Mouse (Mus musculus) heart, postnatal 0 days (tissue): ENCODE measurements around the gene Map2k2. TPM values are rescaled to one million over a fixed set of nuclear protein-coding genes. Genes with fewer than 3 reads are reported as not detected.
A peak's percentile ranks its signal among the peaks of the same experiment; 100 is the strongest.

Source experiments
- ATAC-seq: fragments of 200-750 bp; cut with Nextera tagmentation; 2 replicates; pipeline ENCODE4 v1.8.0; 2017; ENCODE audit warnings: low read depth, moderate number of reproducible peaks, moderate library complexity; ENCODE audit not compliant: insufficient read depth
- DNase-seq: peaks from one replicate; pipeline ENCODE4 v3.0.0-alpha.2; 2016; ENCODE audit warnings: low spot score
- H3K27ac ChIP-seq: fragments of 300-500 bp; sonication (generic); 2 replicates; pipeline ENCODE4 v1.5.1; 2014; ENCODE audit warnings: low read depth, mild to moderate bottlenecking
- H3K27me3 ChIP-seq: fragments of 300-500 bp; sonication (generic); 2 replicates; pipeline ENCODE4 v1.6.1; 2014; ENCODE audit warnings: low read length, mixed read lengths; ENCODE audit not compliant: control insufficient read depth, insufficient read depth
- H3K36me3 ChIP-seq: fragments of 300-500 bp; sonication (generic); replicated peaks from 2 replicates; pipeline ENCODE4 v1.6.1; 2014; ENCODE audit warnings: low read length, mixed read lengths; ENCODE audit not compliant: control insufficient read depth, insufficient read depth
- H3K4me1 ChIP-seq: fragments of 300-500 bp; sonication (generic); 2 replicates; pipeline ENCODE4 v1.6.1; 2014; ENCODE audit warnings: antibody characterized with exemption; ENCODE audit not compliant: control insufficient read depth, insufficient read depth
- H3K4me2 ChIP-seq: fragments of 300-500 bp; sonication (generic); 2 replicates; pipeline ENCODE4 v1.6.1; 2014; ENCODE audit warnings: low read depth, mild to moderate bottlenecking, low read length, moderate library complexity
- H3K4me3 ChIP-seq: fragments of 300-500 bp; sonication (generic); 2 replicates; pipeline ENCODE4 v1.5.1; 2014; ENCODE audit warnings: low read depth, low read length
- H3K9ac ChIP-seq: fragments of 300-500 bp; sonication (generic); replicated peaks from 2 replicates; pipeline ENCODE4 v1.6.1; 2014; ENCODE audit warnings: low read depth, low read length, mixed read lengths
- H3K9me3 ChIP-seq: fragments of 300-500 bp; sonication (generic); replicated peaks from 2 replicates; pipeline ENCODE4 v1.6.1; 2016; ENCODE audit warnings: low read length; ENCODE audit not compliant: control insufficient read depth
- CTCF ChIP-seq: IDR thresholded peaks from 2 replicates; pipeline ENCODE4 v1.5.1; 2016; ENCODE audit warnings: antibody characterized with exemption, control low read depth, low read depth
- EP300 ChIP-seq: IDR thresholded peaks from 2 replicates; pipeline ENCODE4 v1.6.1; 2016; ENCODE audit warnings: antibody characterized with exemption, low read depth
- WGBS: fragments of 180-500 bp; shearing (Covaris S2); extraction: QIAGEN DNeasy Blood & Tissue Kit; methylation state at CpG from one replicate; pipeline ENCODE4 v1.1.7; 2014; 5-methylcytosine and 5-hydroxymethylcytosine counted together
- polyA plus RNA-seq: library from polyadenylated mRNA; unstranded; fragments of >200 nt; fragmentation: Nextera tagmentation; extraction: Ambion mirVana; gene quantifications from 2 replicates; pipeline ENCODE4 v1.2.1, GENCODE M21; 2015
- total RNA-seq: library from RNA; depleted of rRNA; stranded (reverse); fragments of >200 nt; gene quantifications from 2 replicates; pipeline ENCODE4 v1.2.3, GENCODE M21; 2014; ENCODE audit warnings: low replicate concordance

Gene Map2k2
- total and polyA plus RNA-seq, 2 experiments from 2014 or later: 133 to 208 TPM

GRCm38 (mm10) chr10:81077916-81078315, 27.8 kb upstream of the Map2k2 start:
- DNase-seq (no peak), ATAC-seq (no peak)
- Histone ChIP-seq H3K9ac (no peak overlapping the region), H3K27ac (no peak overlapping the region), H3K9me3 (no peaks in the 10 kb centered on the region), H3K36me3 (peaks cover 48% of the 10 kb centered on the region), H3K4me2 (no peak overlapping the region), H3K4me1 (no peaks in the 10 kb centered on the region), H3K4me3 (no peak overlapping the region), H3K27me3 (no peaks in the 10 kb centered on the region)
- 89% methylated on average over 11 of the region's 11 CpGs for WGBS
- TF ChIP-seq EP300 (no peak), CTCF (no peak)

- Histone ChIP-seq H3K9me3 (no peaks in the 10 kb centered on the region), H3K4me1 (no peaks in the 10 kb centered on the region), H3K4me3 (no peak overlapping the region), H3K27ac (no peak overlapping the region), H3K27me3 (no peaks in the 10 kb centered on the region), H3K9ac (no peak overlapping the region), H3K4me2 (no peak overlapping the region), H3K36me3 (peaks cover 44% of the 10 kb centered on the region)
- ATAC-seq: no peak
- TF ChIP-seq EP300 (no peak), CTCF (no peak)
- no peak for DNase-seq
- 90% methylated on average over 31 of the region's 31 CpGs for WGBS
Observed at GRCm38 (mm10) chr10:81080008-81080655, 25.6 kb upstream of the Map2k2 start.

- peak; percentile 57 for ATAC-seq
- H3K4me2 ChIP-seq: no peak overlapping the region
- H3K4me3 ChIP-seq: no peak overlapping the region
- no peaks in the 10 kb centered on the region for H3K4me1 ChIP-seq
- WGBS: 73% methylated on average over 7 of the region's 7 CpGs
- DNase-seq: peak; percentile 43
- no peaks in the 10 kb centered on the region for H3K9me3 ChIP-seq
- H3K27ac ChIP-seq: no peak overlapping the region
- H3K27me3 ChIP-seq: no peaks in the 10 kb centered on the region
- peaks cover 44% of the 10 kb centered on the region for H3K36me3 ChIP-seq
- TF ChIP-seq EP300 (no peak), CTCF (peak; percentile 84)
- H3K9ac ChIP-seq: no peak overlapping the region
Observed at GRCm38 (mm10) chr10:81082168-81082960, 23.4 kb upstream of the Map2k2 start.

- H3K4me3 ChIP-seq: no peak overlapping the region
- DNase-seq (no peak), ATAC-seq (no peak)
- no peak overlapping the region for H3K27ac ChIP-seq
- H3K4me2 ChIP-seq: no peak overlapping the region
- WGBS: 68% methylated on average over 2 of the region's 2 CpGs
- peaks cover 6% of the 10 kb centered on the region; the same call in 1 of the 2 replicates for H3K36me3 ChIP-seq
- H3K9me3 ChIP-seq: no peaks in the 10 kb centered on the region
- H3K4me1 ChIP-seq: no peaks in the 10 kb centered on the region
- no peak overlapping the region for H3K9ac ChIP-seq
- no peaks in the 10 kb centered on the region for H3K27me3 ChIP-seq
- TF ChIP-seq CTCF (peak; percentile 30; the same call in 1 of the 2 replicates), EP300 (no peak)
Observed at GRCm38 (mm10) chr10:81087021-81087420, 18.7 kb upstream of the Map2k2 start.

- TF ChIP-seq CTCF: no peak
- DNase-seq: no peak
- Histone ChIP-seq H3K9me3 (no peaks in the 10 kb centered on the region), H3K27me3 (no peaks in the 10 kb centered on the region), H3K4me3 (no peak overlapping the region), H3K4me1 (0 out of 2 replicates have a peak, but pooled peaks cover 3% of the 10 kb centered on the region), H3K36me3 (no peaks in the 10 kb centered on the region), H3K4me2 (no peak overlapping the region), H3K27ac (no peak overlapping the region), H3K9ac (no peak overlapping the region)
- 24% methylated on average over 2 of the region's 2 CpGs for WGBS
- ATAC-seq: 0 out of 2 replicates have a peak, but pooled peaks have one; percentile 8
Observed at GRCm38 (mm10) chr10:81089216-81089615, 16.5 kb upstream of the Map2k2 start.
